Mouse (Mus musculus): ENCODE measurements around the gene 4930404N11Rik. TPM values are rescaled to one million over a fixed set of nuclear protein-coding genes. Genes with fewer than 3 reads are reported as not detected.

The 4930404N11Rik gene
- polyA plus RNA-seq (2012; rRNA removed): 7.8 and 11.7 TPM in 2 replicates

- no peaks in the 10 kb centered on the region; the same call in none of the 2 replicates for H3K4me1 ChIP-seq (ENCODE audit: control insufficient read depth, insufficient read depth, insufficient read length)
- no peak within 1 kb of the TSS; the same call in 1 of the 2 replicates for H3K27ac ChIP-seq (ENCODE audit: insufficient read depth, low read length)
- no peaks in the 10 kb centered on the region for H3K27me3 ChIP-seq (ENCODE audit: control insufficient read depth, insufficient read depth, low read length)
- no peak for DNase-seq (ENCODE audit: low read depth in 1 of 2, low spot score in 2 of 2)
- no peak within 1 kb of the TSS for H3K4me3 ChIP-seq (ENCODE audit: extremely low read depth, insufficient read depth, insufficient read length)
- H3K36me3 ChIP-seq (ENCODE audit: control insufficient read depth, insufficient read depth, low read length): peaks cover 39% of the 10 kb centered on the region
- WGBS: 52% methylated on average over 12 of the region's 12 CpGs
- TF ChIP-seq CTCF (IDR thresholded peaks at IDR 0.05; ENCODE audit: extremely low read depth, insufficient read depth, insufficient read length, insufficient replicate concordance) (no peak), POLR2A (IDR thresholded peaks at IDR 0.05; ENCODE audit: low read depth, low read length) (no peak)
These were observed at the start of gene 4930404N11Rik for GRCm38 (mm10) chr10:81365672-81366476. 4930404N11Rik (minus strand) TSS chr10:81365816.

GRCm38 (mm10) chr10:81415146-81415545, 49.5 kb upstream of the 4930404N11Rik start:
- H3K4me1 ChIP-seq (ENCODE audit: control insufficient read depth, insufficient read depth, insufficient read length): peaks cover 5% of the 10 kb centered on the region
- 79% methylated on average over 5 of the region's 5 CpGs for WGBS
- H3K27me3 ChIP-seq (ENCODE audit: control insufficient read depth, insufficient read depth, low read length): no peaks in the 10 kb centered on the region
- no peak overlapping the region for H3K4me3 ChIP-seq (ENCODE audit: extremely low read depth, insufficient read depth, insufficient read length)
- no peak for DNase-seq (ENCODE audit: low read depth in 1 of 2, low spot score in 2 of 2)
- 0 out of 2 replicates have a peak, but pooled peaks cover 2% of the 10 kb centered on the region for H3K36me3 ChIP-seq (ENCODE audit: control insufficient read depth, insufficient read depth, low read length)
- TF ChIP-seq CTCF (IDR thresholded peaks at IDR 0.05; ENCODE audit: extremely low read depth, insufficient read depth, insufficient read length, insufficient replicate concordance) (no peak), POLR2A (IDR thresholded peaks at IDR 0.05; ENCODE audit: low read depth, low read length) (no peak)
- H3K27ac ChIP-seq (ENCODE audit: insufficient read depth, low read length): peak overlapping the region; percentile 39; the same call in 1 of the 2 replicates

GRCm38 (mm10) chr10:81414682-81415081, 49.1 kb upstream of the 4930404N11Rik start:
- H3K27me3 ChIP-seq (ENCODE audit: control insufficient read depth, insufficient read depth, low read length): no peaks in the 10 kb centered on the region
- 0 out of 2 replicates have a peak, but pooled peaks cover 2% of the 10 kb centered on the region for H3K36me3 ChIP-seq (ENCODE audit: control insufficient read depth, insufficient read depth, low read length)
- DNase-seq (ENCODE audit: low read depth in 1 of 2, low spot score in 2 of 2): no peak
- TF ChIP-seq CTCF (IDR thresholded peaks at IDR 0.05; ENCODE audit: extremely low read depth, insufficient read depth, insufficient read length, insufficient replicate concordance): no peak
- TF ChIP-seq POLR2A (IDR thresholded peaks at IDR 0.05; ENCODE audit: low read depth, low read length): no peak
- H3K27ac ChIP-seq (ENCODE audit: insufficient read depth, low read length): peak overlapping the region; percentile 44; the same call in 1 of the 2 replicates
- H3K4me1 ChIP-seq (ENCODE audit: control insufficient read depth, insufficient read depth, insufficient read length): peaks cover 5% of the 10 kb centered on the region
- H3K4me3 ChIP-seq (ENCODE audit: extremely low read depth, insufficient read depth, insufficient read length): no peak overlapping the region

- DNase-seq (ENCODE audit: low read depth in 1 of 2, low spot score in 2 of 2): no peak
- Histone ChIP-seq H3K27ac (ENCODE audit: insufficient read depth, low read length) (peak overlapping the region; percentile 73), H3K4me1 (ENCODE audit: control insufficient read depth, insufficient read depth, insufficient read length) (peaks cover 10% of the 10 kb centered on the region)
These were observed 48.0 kb upstream of the 4930404N11Rik start for GRCm38 (mm10) chr10:81413310-81414261.

GRCm38 (mm10) chr10:81412586-81413309, 47.1 kb upstream of the 4930404N11Rik start:
- DNase-seq (ENCODE audit: low read depth in 1 of 2, low spot score in 2 of 2): no peak
- Histone ChIP-seq H3K4me3 (ENCODE audit: extremely low read depth, insufficient read depth, insufficient read length) (no peak overlapping the region), H3K27me3 (ENCODE audit: control insufficient read depth, insufficient read depth, low read length) (no peaks in the 10 kb centered on the region), H3K27ac (ENCODE audit: insufficient read depth, low read length) (peak overlapping the region; percentile 73; the same call in 1 of the 2 replicates), H3K4me1 (ENCODE audit: control insufficient read depth, insufficient read depth, insufficient read length) (peaks cover 18% of the 10 kb centered on the region), H3K36me3 (ENCODE audit: control insufficient read depth, insufficient read depth, low read length) (0 out of 2 replicates have a peak, but pooled peaks cover 1% of the 10 kb centered on the region)
- TF ChIP-seq POLR2A (IDR thresholded peaks at IDR 0.05; ENCODE audit: low read depth, low read length) (no peak), CTCF (IDR thresholded peaks at IDR 0.05; ENCODE audit: extremely low read depth, insufficient read depth, insufficient read length, insufficient replicate concordance) (no peak)
- WGBS: 83% methylated on average over 16 of the region's 16 CpGs

More at GRCm38 (mm10) chr10:81413310-81414261, 48.0 kb upstream of the 4930404N11Rik start:
- 0 out of 2 replicates have a peak, but pooled peaks cover 2% of the 10 kb centered on the region for H3K36me3 ChIP-seq (ENCODE audit: control insufficient read depth, insufficient read depth, low read length)
- H3K4me3 ChIP-seq (ENCODE audit: extremely low read depth, insufficient read depth, insufficient read length): no peak overlapping the region; the same call in 1 of the 2 replicates
- TF ChIP-seq POLR2A (IDR thresholded peaks at IDR 0.05; ENCODE audit: low read depth, low read length): no peak
- TF ChIP-seq CTCF (IDR thresholded peaks at IDR 0.05; ENCODE audit: extremely low read depth, insufficient read depth, insufficient read length, insufficient replicate concordance): no peak
- H3K27me3 ChIP-seq (ENCODE audit: control insufficient read depth, insufficient read depth, low read length): no peaks in the 10 kb centered on the region
- WGBS: 32% methylated on average over 26 of the region's 26 CpGs

Data from spleen, adult 2 months (tissue).